Mouse (Mus musculus): ENCODE results near the gene Sfrp4.
"Not testable (repeated sequence)": the region's sequence is repeated elsewhere in the genome, so short reads cannot be mapped to it uniquely, and the experiment has no call there.

Gene Sfrp4

DNA sequence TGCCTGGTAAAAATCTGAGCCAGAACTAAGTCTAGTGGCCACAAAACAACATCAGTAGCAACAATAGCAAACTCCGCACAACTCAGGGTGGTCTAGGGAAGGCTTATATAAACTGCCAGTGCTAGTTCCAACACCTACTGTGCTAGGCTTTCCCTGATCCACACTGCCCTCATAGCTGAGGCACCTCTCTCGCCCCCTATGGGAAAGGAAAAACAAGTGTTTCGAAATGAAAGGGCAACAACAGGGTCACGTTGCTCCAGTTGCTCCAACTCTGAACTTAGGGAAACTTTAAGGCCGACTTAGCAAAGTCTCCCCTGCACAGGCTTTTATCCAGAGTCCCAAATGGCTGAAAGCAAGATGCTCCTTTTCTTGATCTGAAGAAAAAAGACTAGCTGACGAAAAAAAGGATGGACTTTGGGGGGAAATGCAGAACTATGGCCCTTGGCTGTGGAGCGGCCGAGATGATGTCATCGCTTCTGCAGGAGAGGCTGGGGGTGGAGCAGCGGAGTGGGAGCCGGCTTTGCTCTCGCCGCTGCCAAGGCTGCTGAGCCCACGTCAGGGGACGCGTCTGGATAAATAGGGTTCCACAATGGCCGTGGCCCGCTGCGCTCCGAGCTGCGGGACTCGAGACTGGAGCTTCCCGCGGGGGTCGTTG lies at the start of gene Sfrp4:
Sfrp4 (plus strand) TSS at position 532 of the 655 bp plus-strand sequence.
- DNase-seq (ENCODE audit: low read depth, low spot score) = no peak

DNA sequence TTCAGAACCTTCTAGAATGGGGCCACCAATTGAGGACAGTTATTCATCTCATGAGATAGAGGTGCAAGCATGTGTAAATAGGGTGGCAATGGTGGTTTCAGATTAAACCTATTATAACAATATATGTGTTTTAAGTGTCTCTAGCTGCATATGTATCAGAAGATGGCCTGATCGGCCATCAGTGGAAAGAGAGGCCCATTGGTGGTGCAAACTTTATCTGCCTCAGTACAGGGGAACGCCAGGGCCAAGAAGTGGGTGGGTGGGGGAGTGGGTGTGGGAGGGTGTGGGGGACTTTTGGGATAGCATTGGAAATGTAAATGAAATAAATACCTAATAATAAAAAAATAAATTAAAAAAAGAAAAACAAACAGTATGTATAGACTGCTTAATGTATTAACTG lies 48.2 kb upstream of the Sfrp4 start:
- DNase-seq (ENCODE audit: low read depth, low spot score) = not testable (repeated sequence)

DNA sequence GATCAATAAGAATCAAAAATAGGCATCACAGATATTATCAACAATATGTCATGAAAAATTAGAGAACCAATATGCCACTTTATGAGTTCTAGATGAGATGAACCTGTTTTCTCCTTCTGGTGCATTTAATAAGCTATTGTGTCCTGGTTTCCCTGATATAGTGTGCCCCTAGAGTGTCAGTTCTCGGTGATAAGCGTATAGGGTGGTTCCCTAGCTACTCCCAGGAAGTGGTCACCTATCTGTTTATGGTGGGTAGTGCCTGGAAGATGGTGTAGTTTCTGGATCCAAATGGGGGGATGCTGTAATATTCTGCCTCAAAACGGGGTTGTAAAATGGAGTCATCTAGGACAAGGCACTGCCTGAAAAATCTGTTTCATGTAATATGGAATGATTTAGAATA lies 47.0 kb upstream of the Sfrp4 start:
- DNase-seq (ENCODE audit: low read depth, low spot score) = no peak

DNA sequence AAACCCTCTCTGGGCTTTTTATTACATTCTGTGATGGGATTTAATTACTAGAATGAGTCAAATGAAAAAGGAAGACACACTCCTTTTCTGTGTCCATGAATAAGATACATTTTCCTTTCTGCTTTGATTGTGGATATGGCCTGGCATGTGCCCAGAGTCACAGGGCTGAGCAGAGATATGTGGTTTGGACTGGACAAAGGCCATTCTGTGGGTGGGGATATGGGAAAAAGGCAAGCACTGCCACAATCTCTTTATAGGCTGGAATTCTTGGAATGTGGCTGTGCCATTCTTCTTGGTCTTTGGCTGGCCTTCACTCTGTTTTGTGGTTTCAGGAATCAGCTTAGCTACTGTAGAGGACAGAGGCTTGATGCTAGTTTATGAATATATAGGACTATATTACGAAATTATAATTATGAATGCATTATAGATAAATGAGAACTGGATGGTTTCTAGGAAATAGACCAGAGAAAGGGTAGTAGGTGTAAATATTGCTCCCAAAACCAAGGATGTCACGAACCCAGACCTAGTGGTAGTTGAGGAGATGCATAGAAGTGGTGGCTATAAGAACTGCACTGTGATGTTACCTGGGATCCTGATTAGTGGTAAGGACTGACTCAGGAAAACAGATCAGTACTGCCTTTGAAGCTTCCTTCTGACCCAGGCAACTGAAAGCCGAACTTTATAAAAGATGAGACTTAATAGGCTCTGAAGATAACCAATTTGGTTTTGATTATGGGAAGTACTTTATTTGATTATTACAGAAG lies 31.7 kb upstream of the Sfrp4 start:
- DNase-seq (ENCODE audit: low read depth, low spot score) = no peak

DNA sequence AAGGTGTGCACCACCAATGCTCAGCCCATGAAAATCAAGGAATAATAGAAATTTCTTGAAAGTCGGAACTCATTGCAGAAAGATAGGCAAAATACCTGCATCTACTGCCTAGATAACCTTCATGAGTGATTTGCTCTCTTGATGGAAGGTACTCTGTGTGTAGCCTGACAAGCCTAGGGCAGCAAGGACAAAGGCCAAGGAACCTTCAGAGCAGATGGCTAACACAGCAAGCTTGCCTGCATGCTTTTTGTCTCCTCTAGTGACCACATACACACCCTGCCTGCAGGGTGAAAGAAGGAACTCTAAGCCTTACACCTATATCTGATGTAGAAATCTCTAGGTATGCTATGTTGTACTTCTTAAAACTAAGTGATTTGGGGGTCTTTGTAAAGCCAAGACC lies 27.8 kb upstream of the Sfrp4 start:
- DNase-seq (ENCODE audit: low read depth, low spot score) = no peak

DNA sequence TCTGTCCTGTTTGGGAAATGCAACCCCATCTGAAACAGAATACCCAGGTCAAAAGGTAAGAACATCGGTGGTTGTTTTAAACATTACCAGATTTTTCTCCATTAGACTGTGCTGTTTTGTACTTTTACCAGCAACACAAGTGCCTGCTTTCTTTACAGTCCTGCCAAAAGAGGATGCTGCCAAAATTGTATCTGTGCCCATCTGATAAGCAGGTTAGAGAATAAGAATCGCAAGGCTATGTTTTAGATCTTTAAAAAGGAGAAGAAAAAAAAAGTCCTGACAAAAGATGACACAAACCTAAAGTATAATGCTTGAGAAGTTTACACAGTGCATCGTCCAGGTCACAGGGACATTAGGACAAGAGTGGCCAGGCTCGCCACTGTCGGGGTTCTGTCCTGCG lies 23.7 kb upstream of the Sfrp4 start:
- no peak for DNase-seq (ENCODE audit: low read depth, low spot score)

DNA sequence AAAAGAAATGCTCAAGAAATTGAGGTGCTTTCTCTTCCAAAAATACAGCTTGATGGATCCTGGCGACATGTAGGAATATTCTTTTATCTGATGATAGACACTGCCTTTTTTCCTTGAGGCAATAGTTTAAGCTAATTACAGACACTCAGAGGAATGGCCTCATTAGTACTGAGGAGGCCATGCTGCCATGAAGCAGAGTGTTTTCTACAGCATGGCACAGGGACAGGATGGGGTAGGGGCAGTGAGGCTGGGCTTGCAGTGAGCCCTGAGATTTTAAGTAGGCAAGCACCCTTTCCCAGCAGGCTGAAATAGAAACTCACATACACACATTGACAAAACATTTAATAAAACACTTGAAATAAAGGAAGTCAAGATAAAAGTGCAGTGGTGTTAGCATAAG lies 20.4 kb upstream of the Sfrp4 start:
- no peak for DNase-seq (ENCODE audit: low read depth, low spot score)

DNA sequence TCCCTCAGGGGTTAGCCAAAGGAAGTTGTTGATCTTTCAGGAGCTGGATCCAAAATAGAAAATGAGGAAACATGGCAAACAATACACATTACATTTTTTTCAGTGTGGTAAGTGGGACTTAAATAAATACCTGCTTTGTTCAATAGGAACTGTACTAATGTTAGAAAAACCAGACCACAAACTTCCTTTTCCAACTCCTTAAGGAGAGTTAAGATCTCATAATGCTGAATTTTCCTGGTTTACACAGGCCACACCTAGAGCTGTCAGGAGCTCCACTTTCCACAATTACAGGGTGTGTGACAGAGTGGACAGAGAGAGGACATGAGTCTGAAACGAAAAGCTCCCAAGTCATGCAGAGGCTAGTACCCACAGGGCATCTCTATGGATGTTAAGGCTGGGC lies 19.2 kb upstream of the Sfrp4 start:
- no peak for DNase-seq (ENCODE audit: low read depth, low spot score)

DNA sequence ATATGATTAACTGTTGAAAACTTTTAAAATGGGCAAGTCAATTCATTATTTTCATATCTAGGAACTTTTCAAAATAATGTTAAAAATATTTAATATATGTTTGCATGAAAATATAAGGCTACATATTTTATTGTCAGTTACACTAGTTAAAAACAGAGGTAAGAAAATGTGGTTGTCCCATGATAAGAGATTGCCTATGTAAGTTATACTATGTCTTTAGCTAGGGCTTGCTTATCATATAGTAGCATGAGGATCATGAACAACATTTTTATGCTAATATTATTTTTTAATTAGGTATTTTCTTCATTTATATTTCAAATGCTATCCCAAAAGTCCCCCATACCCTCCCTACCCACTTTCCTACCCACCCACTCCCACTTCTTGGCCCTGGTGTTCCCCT lies 18.0 kb upstream of the Sfrp4 start:
- no peak for DNase-seq (ENCODE audit: low read depth, low spot score)

DNA sequence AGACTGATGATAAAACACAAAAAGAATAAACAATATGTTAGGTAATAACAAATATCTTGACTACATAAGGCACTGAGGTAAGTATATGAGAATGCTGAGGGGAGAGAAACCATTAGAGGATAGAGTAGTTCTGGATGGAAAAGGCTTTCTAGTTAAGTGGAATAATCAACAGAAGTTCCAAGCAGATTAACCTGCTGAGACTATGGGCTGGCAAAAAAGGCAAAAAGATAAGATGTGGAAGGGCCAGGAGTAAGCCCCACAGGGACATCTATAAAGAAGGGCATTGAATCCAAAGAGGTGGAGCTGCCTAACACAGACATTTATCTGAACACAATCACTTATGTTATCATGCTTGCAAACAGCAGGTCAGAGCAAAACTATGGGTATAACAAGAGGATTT lies 14.8 kb upstream of the Sfrp4 start:
- no peak for DNase-seq (ENCODE audit: low read depth, low spot score)

DNA sequence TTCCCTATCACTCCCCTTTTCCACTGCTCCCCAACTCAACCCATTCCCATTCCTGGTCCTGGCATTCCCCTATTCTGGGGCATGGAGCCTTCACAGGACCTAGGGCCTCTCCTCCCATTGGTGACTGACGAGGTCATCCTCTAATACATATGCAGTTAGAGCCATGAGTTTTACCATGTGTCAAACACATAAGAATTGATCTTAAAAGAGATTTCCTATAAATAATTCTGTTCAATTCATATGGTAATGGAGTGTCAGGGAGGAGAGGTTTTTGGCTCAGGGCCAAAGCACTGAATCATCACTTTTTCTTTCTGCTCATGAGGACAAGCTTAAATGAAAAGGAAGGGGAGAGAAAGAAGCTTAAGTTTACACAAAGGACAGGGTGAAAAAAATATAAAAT lies 10.6 kb upstream of the Sfrp4 start:
- DNase-seq (ENCODE audit: low read depth, low spot score) = no peak

DNA sequence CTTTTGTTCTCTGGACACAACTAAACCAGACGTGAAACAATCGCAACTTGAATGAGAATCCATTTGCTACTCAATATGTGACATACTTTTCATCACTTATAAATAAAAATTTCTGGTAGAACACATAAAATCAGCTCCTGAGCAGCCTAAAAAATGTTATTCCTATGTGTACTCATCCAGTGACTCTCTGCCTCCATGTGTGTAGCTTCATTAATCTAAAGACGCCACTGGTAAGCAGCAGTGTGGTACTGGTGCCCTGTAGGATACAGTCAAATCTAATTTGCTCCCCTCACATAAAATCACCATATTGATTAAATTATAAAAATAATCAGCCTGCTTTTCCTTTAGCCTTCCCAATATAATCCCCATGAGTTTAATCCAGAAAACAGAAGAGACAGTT lies 9.9 kb upstream of the Sfrp4 start:
- DNase-seq (ENCODE audit: low read depth, low spot score) = no peak

DNA sequence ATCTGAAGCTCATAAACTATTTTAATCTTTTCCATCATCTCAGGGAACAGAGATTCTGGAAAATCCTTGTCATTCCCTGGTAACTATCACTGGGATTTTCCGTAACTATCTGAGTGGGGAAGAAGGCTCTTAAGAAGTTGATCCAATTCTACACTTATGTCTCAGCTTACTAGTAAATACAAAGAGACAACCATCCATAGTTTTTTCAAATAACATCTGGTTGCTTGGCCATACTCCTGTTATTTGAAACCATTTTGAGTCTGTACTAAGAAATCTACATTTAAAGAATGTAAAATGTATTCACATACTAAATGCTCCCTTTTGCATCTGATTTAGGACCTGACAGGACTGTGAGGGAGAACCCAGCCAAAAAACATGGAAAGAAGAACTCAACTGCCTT lies 9.5 kb upstream of the Sfrp4 start:
- no peak for DNase-seq (ENCODE audit: low read depth, low spot score)

DNA sequence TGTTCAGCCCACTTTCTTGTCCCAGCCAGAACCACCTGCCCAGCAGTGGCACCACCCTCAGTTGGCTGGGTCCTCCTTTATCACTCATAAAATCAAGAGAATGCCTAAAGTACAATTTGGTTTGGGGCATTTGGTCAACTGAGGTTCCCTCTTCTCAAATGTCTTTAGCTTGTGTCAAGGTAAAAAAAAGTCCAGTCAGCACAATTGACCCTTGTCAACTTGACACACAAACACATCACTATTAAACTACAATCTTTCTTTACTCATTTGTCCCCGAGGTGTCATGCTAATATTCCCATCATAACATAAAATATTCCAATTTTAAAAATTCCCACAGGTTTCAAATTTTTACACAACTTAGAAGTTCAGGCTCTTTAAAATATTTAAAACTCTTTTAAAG lies 8.6 kb upstream of the Sfrp4 start:
- no peak for DNase-seq (ENCODE audit: low read depth, low spot score)

DNA sequence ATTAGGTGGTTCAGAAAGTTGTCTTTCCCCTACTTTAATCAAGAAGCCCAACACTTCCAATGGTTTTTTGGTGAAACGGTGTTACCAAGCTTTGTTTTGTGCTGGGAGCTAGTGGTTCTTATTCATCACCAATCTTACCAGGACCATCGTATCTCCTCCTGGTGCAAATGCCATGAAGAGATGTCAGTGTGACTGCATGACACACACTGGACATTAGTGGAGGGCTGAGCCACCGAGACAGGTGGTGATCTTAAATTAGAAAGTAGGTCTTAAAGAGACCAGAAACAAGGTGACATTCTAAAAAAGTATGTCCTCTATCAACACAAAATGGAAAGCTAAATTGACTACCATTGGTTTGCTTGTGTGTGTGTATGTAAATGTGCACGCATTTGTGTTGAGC lies 4.8 kb upstream of the Sfrp4 start:
- no peak for DNase-seq (ENCODE audit: low read depth, low spot score)

DNA sequence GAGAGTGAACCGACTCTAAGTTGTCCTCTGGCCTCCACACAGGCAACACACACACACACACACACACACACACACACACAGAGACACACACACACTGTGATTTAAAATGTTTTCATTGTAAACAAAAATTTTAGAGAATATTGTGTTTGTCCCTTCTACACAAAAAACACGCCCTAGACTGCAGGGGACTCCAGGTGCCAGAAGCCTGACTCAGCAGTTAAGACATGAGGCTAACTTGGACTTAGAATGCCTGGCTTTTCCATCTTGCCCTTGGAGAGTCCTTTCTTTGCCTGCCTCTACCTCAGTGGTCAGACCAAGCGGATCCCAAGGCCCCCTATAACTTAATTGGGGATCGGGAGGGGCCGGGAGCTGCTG lies 4.1 kb upstream of the Sfrp4 start:
- DNase-seq (ENCODE audit: low read depth, low spot score) = no peak

DNA sequence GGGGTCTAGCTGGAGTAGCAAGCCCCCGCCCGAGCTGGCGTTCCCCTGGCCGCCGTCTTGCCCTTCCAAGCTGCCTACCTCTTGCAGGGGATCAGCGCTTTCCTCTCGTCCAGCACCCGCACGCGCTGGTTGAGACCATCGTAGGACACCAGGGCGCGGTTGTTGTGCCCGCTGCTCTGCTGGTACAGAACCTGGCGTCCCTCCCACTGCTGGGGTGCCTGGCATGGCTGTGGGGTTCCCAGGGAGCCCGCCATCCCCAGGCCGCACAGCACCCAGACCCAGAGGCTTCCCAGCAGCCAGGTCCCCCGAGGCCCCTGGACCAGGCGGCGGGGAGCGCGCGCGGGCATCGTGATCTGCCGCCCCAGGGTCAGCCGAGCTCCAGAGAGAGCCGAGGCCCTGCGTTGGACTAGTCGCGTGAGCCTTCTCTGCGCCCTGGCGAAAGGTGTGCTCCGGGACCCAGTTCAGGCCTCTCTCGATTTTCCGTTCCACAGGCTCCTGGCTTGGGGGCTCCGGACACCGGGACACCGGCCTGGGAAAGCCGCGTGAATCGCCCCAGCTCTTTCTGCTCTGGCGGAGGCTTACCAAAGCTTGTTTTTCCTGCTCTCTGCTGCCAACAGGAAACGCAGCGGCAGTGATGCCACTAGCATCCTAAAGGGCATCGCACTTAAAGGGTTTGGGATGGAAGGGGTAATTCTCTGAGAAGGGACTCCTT lies 3.5 kb upstream of the Sfrp4 start, which contains the start of gene Epdr1:
Epdr1 (minus strand) TSS at position 712 of the 712 bp plus-strand sequence.
- DNase-seq (ENCODE audit: low read depth, low spot score) = no peak

DNA sequence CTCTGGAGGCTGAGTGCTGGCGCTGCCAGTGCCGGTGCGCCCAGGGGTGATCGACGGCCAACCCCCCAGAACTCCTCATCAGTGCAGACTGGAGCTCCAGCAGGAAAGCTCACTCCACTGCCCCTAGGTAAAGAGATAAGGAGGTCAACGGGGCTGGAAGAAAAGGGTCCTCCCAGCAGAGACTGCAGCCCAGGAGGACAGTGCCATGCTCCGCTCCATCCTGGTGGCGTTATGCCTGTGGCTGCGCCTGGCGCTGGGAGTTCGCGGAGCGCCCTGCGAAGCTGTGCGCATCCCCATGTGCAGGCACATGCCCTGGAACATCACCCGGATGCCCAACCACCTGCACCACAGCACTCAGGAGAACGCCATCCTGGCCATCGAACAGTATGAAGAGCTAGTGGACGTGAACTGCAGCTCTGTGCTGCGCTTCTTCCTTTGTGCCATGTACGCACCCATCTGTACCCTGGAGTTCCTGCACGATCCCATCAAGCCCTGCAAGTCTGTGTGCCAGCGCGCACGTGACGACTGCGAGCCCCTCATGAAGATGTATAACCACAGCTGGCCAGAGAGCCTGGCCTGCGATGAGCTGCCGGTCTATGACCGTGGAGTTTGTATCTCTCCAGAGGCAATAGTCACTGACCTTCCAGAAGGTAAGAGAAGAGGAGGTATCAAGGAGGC lies 463 bp downstream of the Sfrp4 start:
- DNase-seq (ENCODE audit: low read depth, low spot score) = no peak

DNA sequence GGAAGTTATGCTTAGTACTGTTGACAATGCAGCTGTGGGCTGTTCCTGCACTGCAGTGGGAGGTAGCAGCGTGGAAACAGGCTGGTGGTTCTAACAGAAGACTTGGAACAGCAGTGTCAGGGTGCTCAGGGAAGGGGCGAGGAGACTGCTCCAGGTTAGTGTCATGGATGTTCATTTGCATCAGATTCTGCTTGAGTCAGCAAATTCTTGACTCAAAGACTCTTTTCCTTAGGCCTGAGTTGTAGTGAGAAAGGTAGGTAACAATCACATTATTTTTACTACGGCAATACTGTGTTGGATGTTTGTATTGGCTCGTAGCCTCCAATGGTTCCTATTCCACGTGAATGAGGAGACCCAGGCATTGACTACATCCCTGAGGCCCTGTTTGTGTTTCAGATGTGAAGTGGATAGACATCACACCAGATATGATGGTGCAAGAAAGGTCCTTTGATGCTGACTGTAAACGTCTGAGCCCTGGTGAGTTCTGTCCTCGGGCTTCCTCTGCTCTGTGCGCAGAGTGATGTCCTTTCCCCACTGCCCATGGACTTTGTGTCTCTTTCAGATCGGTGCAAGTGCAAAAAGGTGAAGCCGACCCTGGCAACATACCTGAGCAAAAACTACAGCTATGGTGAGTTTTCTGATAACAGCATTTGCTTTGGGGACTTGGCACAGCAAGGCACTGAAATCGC lies 1.9 kb downstream of the Sfrp4 start:
- DNase-seq (ENCODE audit: low read depth, low spot score) = no peak

DNA sequence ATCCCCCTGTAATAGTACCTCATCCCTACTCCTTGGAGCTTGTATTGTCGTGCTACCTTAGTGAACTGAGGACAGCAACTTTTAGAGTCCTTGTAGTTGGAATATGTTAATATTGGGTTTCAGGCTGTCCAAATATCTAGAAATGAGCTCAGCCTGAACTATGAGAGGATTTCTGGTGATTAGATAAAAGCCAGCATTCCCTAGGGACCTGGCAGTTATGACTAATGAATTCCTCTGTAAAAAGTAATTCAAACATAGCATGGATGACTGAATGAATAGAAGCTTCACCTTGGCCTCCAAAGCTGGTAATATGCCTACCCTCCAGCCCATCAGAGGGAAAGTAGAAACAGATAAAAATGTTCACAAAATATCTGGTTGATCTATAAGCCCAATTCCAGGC lies 3.6 kb downstream of the Sfrp4 start:
- DNase-seq (ENCODE audit: low read depth, low spot score) = no peak

DNA sequence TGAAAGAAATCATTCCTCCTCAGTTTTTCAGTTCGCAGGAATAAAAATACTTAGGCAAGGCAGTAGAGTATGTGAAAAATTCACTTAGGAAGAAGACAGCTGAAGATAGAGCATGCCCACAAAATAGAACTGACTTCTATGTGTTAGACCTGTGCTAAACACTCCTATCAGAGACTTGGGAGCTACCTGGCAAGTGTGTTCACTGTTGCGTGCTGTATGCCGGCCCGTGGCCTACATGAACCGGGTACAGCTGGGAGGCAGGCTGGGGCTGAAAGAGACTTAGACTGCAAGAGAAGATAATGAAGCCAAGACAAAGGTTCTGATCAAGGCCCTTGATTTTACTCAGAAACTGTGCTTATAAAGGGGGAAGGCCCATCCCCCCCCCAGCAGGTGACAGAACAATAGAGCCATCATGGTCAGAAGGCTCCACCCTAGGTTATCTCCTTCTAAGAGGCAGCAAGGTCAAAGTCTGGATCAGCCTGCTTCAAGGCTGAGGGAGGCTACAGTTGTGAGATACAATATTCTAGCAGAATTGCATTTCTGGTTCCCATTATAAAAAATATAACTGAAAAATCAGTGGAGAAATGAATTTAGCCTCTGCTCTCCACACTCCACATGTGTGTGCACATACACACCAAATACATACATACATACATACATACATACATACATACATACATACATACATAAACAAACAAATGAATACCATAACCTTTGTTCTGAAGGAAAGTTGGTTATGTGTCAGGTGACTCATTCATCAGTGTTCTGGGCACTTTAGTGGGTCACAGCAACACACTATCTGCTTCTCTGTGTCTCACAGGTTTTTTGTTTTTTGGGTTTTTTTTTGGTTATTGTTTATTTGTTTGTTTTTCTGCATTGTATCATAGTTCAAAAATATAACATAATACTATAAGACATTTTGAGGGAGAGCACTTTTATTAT lies 8.1 kb downstream of the Sfrp4 start:
- DNase-seq (ENCODE audit: low read depth, low spot score) = no peak

Data from c-Kit-negative CD71-positive TER-119-positive erythroid progenitor cells, embryonic 14.5 days (primary cell).